Mouse (Mus musculus) mouse embryonic stem cell (cell line): ENCODE data around the gene Fbxl22.

Source experiments
- in situ Hi-C, 2 experiments: fragments of 300-500 bp; cut with MboI; formaldehyde crosslinking; loops; 1 replicate in 1 of 2; 3 replicates in 1 of 2; pipeline ENCODE4 v1.14.3; 2019 to 2020; ENCODE audit warnings: low sequenced_read_pairs in 2 of 2, low pct_unique_long_range_greater_than_20kb in 1 of 2, mixed read lengths in 1 of 2; ENCODE audit not compliant: unreplicated experiment in 1 of 2

Gene Fbxl22

DNA sequence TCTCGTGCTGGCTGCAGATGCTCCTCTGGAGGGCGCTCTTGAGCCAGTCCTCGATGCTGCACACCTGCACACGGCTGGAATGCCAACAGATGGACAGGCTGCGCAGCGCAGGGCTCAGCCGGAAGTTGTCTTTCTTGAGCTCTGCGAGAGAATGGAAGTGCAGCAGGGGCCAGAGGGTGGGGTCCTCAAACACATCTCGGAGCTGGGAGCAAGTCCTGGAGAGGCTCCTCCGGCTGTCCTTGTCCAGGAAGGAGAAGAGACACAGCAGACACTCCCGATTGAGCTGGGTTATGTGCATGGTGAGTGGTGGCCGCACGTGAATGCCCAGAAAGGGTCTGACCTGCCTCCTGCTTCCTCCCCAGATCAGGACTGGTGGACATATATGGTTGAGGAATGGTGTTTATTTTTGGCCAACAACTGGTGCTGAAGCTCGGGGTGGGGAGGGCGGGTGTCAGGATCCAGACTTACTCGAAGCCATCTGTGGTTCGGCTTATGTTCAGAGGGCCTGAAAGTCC, at the start of gene Fbxl22:
Fbxl22 (minus strand) TSS at position 338 of the 515 bp plus-strand sequence.
- in situ Hi-C loops, result no loop called here

DNA sequence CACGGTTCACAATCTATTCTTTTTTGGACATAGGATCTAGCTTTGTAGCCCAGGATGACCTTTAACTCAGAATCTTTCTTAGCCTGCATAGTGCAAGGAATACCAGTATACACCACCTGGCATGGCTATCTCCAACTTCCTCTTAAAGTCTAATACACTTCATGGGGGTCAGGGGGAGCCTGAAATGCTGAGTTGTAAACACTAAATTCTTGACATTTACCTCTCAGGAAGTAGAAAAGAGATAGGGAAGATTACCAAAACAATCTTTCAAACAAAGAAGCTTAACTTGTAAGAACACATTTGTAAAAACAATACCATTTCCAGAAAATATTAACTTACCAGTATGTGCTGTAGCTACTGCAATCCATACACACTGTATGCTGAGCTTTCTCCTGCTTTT, 47.8 kb upstream of the Fbxl22 start:
- in situ Hi-C loops, result no loop called here

DNA sequence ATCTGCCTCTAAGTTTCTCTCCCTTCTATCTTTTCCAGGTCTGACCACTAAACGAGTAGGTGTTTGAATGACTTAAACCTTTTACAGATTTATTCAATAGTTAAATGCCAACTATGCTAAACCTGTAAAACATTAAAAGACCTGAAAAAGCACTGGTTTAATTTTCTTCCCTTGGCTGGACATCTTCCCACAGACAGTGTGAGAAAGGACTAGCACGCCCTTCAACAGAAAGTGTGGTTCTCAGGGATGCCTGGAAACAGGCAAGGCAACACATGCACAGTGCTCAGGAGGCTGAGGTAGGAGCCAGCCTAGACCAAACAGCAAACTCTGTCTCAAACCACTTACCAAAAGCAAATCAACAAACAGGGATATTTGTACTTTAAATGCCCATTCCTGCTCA, 47.1 kb upstream of the Fbxl22 start:
- in situ Hi-C loops, result no loop called here

DNA sequence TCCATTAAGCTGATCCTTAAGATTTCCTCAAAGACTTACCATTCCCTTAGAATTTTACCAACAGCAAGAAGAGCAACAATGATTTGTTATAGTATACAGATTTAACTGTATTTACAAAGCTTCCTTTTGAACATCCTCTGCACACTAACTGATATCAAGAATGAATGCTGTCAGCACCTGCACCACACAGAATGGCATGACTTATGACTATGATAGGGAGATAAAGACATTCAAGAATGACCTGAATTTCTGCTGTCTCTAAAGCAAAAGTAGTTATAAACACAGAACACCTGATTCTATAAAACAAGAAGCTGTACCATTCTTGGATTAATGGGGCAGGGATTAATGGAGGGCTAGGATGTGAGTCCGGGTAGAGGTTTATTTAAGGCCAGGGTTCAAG, 46.3 kb upstream of the Fbxl22 start:
- in situ Hi-C loops, result no loop called here

DNA sequence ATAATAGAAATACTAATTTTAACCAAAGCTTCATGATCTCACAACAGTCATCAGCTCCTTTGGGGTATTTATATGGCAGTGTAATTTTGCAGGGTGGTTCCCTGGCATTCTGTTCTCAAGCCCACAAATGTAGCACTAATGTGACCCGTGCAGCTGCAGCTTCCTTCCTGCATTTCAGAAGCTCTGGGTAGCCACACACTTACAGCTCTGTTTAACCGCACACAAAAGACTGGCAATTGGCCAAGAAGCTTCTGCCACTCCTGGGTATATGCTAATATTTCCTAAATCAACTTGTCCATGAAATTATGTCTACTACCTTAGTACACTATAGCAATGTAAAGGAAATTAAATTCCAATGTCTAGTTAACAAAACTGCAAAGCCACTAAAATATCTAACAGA, 45.9 kb upstream of the Fbxl22 start:
- in situ Hi-C loops, result no loop called here

DNA sequence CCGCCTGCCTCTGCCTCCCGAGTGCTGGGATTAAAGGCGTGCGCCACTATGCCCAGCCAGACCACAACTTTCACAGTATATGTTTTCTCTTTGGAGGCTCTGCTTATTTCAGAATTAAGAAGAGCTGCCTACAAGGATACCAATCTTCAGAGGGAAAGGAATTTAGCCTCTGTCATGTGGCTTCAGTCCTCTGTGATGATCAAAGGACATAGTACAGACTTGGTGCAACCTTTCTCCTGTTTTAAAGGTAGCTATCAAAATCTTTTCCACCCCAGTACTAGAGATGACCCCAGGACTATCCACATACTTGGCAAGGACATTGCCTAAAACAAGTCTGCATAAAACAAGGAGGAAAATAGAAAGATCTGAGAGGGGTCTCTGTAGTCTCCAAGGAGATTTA, 44.6 kb upstream of the Fbxl22 start:
- in situ Hi-C loops, result no loop called here

DNA sequence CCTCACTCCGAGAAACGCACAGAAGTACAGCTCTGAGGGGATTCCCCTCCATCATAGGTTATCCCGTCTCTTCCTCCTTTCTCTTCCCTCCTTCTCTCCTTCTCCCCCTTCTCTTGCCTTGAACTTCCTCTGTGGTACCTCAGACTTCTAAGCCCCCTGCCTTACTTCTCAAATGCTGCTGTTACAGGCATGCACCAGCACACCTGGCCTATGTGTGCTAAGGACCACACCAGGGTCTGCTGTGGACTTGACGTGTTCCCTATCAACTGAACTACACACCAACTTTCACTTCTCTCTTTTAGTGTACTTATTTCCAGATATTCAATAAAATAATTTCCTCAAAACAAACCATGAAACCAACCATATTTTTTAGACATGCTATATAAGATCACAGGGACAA, 28.4 kb upstream of the Fbxl22 start:
- in situ Hi-C loops, result no loop called here

DNA sequence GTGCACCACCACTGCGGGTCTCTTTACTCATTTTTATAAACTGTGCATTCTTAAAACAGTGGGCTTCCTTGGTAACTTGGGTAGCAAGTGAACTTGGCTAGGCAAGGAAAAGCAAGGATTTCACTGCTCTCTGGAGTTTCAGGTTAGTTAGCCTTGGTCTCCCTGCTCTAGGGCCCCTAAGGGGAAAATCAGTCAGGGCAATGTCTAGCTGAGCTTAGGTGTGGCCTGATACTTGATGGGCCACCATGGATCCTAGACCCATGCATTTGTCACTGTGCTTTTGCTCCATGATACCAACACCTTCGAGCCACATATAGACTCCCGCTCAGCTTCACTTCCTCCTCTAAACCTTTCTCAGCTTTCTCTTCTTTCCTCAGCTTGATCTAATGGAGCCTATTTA, 7.2 kb upstream of the Fbxl22 start:
- in situ Hi-C loops, result no loop called here

DNA sequence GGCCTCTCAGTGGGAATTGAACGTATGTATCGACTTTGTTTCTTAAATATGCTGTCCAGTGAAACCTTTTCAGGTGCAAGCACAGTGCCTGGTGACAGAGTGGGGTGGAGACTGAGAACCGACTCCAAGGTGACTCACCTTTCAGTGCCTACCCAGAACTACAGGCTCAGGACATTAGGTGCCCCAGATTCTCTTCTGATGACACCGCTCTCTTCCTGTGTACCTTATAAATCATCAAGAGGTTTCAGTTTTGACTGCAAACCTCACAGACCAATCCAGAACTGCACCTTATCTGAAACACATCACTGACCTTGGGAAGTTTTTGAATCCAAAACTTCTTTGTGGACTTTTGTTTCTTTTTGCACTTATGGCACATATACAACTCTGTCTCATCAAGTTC, 5.9 kb upstream of the Fbxl22 start:
- in situ Hi-C loops, result no loop called here

DNA sequence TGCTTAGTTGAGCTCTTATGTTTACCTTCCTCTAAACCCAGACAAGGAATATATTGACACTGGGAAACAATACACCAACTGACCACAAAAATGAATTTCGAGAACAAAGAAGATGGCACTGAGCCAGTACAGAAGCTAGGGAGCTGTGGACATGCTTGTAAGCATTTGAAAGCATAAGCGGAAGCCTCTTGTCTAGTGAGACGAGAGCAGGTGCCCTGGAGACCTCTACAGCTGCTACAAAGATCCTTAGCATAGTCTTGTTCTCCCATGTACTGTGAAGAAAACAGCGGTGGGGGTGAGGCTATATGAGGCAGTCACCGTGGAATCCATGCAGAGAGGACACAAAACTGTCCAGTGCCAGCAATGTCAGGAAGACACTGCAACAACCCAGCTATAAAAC, 4.5 kb upstream of the Fbxl22 start:
- in situ Hi-C loops, result no loop called here

DNA sequence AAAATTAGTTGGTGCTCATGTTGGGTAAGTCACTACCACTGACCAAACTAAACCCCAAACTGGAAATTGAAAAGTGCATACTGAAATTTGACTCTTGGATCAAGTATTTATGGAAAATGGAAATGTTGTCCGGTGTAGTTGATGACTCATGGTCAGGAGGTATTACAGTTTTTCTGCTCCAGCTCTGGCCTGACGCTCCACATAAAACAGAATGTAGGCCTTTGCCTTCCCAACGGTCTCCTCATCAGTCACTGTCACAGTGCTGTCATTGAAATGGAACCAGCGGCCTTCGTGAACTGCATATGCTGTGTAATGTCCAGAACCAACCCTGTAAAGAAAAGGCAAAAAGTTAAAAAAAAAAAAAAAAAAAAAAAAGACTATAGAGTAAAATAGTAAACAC, 3.9 kb upstream of the Fbxl22 start:
- in situ Hi-C loops, result no loop called here

DNA sequence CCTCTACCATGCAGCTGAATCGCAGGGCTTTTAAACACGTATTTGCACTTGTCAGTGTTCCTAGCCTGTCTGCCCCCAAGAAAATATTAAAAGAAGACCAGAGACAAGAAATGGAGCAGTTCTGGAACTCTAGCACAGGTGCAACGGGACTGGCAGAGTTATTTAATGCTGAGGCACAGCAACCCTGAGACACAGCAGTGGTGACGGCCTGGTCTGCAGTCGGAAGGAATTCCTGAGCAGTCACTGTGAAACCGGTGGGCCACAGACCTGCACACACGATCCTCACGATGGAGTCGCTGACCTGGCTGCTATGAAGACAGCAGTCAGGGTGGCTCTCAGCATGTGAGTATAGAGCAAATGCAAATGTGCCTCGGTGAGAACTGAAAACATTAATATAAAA, 3.4 kb upstream of the Fbxl22 start:
- in situ Hi-C loops, result no loop called here

DNA sequence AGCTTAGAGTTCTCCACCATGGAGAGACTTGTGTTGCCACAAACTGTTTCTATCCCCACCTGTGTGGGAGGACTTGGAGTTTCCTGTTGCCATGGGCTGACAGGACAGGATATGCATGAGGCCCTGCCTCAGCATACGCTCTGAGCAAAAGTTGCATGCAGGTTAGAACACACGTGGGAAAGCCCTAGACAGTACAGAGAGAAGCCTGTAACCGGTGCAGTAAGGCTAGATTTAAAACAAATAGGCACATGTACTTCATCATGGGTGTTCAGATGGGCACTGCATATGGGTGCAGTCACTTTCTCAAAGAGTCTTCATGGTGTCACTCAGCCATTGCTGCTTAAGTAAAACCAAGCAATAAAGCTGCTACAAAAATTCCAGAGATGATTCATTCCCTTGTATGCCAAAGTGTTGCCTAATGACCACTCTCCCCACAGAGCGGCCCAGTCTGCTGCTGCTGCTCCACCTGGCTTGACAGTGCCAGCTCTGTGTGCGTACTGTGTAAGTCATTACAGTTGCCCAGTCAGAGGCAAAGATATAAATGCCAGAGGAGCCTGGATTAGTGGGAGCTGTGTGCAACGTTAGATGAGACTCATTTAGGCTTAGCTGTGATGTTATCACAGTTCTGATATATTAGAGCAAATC, 2.0 kb upstream of the Fbxl22 start:
- in situ Hi-C loops, result no loop called here

DNA sequence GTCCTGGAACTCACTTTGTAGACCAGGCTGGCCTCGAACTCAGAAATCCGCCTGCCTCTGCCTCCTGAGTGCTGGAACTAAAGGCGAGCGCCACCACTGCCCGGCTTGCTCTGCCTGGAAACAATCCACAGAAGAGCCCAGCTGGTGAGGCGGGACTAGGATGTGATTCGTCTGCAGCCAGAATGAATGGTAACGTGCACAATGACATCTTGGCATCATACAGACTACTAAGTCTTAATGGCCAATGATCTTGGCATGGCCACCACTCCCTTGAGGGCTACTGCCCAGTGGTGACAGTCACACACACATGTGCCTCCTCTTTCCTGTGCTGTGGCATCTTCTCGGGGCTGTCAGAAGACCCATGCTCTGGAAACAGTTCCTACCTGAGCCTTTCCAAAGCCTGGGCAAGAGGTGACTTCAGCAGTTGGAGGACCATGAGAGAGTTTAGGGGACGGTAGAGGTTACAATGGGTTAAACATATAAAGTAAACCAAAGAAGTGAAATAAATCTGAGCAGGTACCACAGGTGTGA, 1.4 kb upstream of the Fbxl22 start:
- in situ Hi-C loops, result no loop called here

DNA sequence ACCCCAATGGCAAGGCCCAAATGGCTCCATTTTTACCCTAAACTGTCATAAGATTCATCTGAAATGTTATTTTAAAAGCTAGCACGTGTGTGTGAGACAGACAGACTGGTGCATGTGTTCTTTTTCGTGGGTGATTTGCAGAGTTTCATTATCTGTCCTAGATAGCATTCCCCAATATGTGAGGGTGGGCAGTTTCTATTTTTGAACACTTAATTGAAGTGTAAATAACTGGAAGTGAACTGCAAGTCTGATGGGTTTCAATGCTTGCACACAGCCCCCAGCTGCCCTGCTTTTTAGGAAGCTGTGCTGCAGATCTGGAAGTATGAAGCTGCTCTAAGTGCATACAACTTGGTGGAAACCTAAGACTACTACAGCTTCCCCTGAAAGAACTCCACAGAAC, 722 bp upstream of the Fbxl22 start:
- in situ Hi-C loops, result no loop called here

DNA sequence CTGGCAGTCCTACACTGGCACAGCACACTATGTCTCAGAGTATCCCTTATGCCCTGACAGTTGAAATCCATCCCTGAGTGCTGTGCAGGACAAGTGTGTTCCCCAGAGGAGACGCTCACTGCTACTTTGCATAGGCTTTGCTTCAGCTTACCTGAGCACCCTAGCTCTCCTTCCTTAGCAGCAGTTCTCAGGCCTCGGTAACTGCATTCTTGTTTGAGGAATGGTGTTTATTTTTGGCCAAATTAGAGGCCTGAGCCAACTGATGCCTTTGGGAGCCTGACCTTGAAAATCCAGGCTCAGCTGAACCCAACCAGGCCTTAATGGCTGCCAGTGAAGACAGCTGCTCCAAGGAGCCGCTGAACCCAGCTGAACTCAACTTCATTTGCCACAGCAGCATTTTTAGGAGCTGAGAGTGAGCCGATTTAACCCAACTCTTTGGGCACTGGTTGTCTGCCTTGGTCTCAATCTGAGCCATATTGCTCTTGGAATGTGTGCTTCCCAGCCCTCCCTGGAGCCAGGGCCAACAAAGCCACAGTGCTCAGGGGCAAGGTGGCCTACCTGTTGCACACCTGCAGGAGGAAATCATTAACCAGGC, 635 bp downstream of the Fbxl22 start:
- in situ Hi-C loops, result no loop called here

DNA sequence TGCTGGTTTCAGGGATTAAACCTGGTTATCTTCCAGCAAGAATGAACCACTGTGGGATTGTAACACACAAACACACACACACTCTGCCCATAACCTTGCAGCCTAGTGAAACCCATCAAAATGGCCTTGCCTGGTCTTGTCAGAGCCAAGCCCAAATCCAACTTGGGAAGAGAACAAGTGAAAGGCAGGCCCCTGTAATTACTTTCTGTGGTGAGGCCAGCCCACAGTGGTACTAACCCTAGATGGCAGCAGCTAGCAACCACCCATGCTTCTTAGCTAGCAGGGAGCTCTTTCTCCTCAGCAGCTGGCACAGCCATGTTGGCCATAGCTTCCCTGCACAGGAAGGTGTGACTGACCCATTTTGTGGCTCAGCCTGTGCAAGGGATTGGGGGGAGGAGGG, 1.2 kb downstream of the Fbxl22 start:
- in situ Hi-C loops, result no loop called here

DNA sequence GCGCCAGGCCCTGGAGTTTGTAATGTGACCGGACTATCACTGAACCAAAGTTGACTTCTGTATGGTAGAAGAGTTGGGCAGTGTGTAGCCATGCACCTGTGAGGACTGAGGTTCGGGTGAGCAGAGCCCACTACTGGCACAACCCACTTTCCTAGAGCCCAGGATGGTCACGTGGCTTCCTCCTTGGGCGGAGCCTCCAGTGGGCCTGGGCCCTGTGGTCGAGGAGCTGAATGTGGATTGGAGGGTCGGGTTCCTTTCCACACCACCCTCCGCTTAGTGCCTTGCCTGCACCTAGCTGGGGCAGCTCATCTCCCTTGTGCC, 2.1 kb downstream of the Fbxl22 start:
- in situ Hi-C loops, result no loop called here

DNA sequence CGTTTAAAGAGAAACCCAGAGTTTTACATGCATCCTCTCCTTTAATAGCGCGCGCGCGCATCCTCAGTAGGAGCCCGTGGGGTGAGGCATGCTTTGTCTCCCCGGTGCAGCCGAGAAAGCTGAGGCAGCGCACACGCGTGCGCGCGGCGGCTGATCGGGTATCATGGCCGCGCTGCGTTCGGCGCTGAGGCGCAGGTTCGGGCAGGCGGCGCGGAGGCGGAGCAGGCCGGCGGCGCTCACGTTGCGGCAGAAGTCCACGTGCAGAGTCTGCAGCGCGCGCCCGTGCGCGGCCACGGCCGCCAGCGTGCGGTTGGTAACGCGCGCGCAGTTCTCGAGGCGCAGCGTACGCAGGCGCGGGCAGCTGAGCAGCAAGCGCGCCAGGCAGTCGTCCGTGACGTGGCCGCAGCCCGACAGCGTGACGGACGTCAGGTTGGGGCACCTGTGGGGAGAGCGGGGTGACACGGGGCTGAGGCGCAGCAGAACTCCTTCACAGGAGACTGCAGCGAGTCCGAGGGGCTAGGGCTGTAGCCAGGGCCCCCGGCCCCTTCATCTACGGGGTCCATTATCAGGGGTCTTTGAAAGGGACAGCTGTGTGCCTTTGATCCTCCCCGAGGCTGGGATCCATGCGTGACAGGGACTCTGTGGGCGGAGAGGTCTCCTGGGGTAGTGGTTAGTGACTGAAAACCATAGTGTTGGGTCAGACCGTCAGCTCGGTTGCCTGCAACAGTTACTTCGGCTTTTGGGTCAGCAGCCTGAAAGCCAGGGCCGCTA, 2.6 kb downstream of the Fbxl22 start:
- in situ Hi-C loops, result no loop called here

DNA sequence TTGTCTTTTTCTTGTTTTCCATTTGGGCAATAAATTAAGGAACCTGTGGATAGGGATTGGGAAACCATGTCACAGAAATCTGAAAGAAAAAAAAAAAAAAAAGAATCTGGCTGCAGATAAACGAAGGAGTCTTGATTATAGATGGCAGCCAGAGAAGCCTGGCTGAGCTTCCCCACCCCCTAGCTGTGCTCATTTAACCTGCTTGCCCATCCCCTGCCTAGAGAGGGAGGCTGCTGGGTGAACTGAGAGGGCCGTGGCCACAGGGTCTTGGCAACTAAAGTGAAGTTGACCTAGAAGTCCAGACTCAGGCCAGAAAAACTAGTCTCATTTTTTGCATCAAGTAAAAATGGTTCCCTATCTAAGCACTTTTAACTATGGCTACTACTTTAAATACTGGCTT, 3.4 kb downstream of the Fbxl22 start:
- in situ Hi-C loops, result no loop called here
